Mouse (Mus musculus) heart, embryonic 16.5 days (tissue): ENCODE data around the gene Gm49721. TPM values are rescaled to one million over a fixed set of nuclear protein-coding genes. Genes with fewer than 3 reads are reported as not detected.
"Not testable (repeated sequence)": the region's sequence is repeated elsewhere in the genome, so short reads cannot be mapped to it uniquely, and the experiment has no call there.

Source experiments
- ATAC-seq: fragments of 200-750 bp; cut with Nextera tagmentation; replicated peaks from 2 replicates; pipeline ENCODE4 v1.8.0; 2017; ENCODE audit warnings: moderate number of reproducible peaks; ENCODE audit not compliant: insufficient read depth, low FRiP score; ENCODE audit errors: extremely low read depth
- H3K27ac ChIP-seq: fragments of 300-500 bp; sonication (generic); 2 replicates; pipeline ENCODE4 v1.5.1; 2014; ENCODE audit warnings: mild to moderate bottlenecking, low read length, control low read depth, moderate library complexity
- H3K27me3 ChIP-seq: fragments of 300-500 bp; sonication (generic); 2 replicates; pipeline ENCODE4 v1.6.1; 2014; ENCODE audit warnings: low read length, mixed read lengths; ENCODE audit not compliant: control insufficient read depth, insufficient read depth
- H3K36me3 ChIP-seq: fragments of 300-500 bp; sonication (generic); 2 replicates; pipeline ENCODE4 v1.6.1; 2014; ENCODE audit not compliant: control insufficient read depth, insufficient read depth
- H3K4me1 ChIP-seq: fragments of 300-500 bp; sonication (generic); 2 replicates; pipeline ENCODE4 v1.6.1; 2014; ENCODE audit warnings: low read length, mixed read lengths; ENCODE audit not compliant: control insufficient read depth, insufficient read depth
- H3K4me2 ChIP-seq: fragments of 300-500 bp; sonication (generic); 2 replicates; pipeline ENCODE4 v1.6.1; 2014; ENCODE audit warnings: low read depth, mild to moderate bottlenecking, control low read depth, low read length
- H3K4me3 ChIP-seq: fragments of 300-500 bp; sonication (generic); 2 replicates; pipeline ENCODE4 v1.5.1; 2014; ENCODE audit warnings: mild to moderate bottlenecking, control low read depth, low read length
- H3K9ac ChIP-seq: fragments of 300-500 bp; sonication (generic); 2 replicates; pipeline ENCODE4 v1.6.1; 2014; ENCODE audit warnings: low read length, control low read depth
- H3K9me3 ChIP-seq: fragments of 300-500 bp; sonication (generic); replicated peaks from 2 replicates; pipeline ENCODE4 v1.6.1; 2016; ENCODE audit warnings: low read length; ENCODE audit not compliant: control insufficient read depth
- WGBS: fragments of 180-500 bp; shearing (Covaris S2); extraction: QIAGEN DNeasy Blood & Tissue Kit; methylation state at CpG from one replicate; pipeline ENCODE4 v1.1.7; 2014; 5-methylcytosine and 5-hydroxymethylcytosine counted together
- polyA plus RNA-seq: library from polyadenylated mRNA; unstranded; fragments of >200 nt; fragmentation: Nextera tagmentation; extraction: Ambion mirVana; gene quantifications from 2 replicates; pipeline ENCODE4 v1.2.1, GENCODE M21; 2015

Gm49721 gene
- polyA plus RNA-seq, 1 experiment from 2014 or later, result 0.05 TPM

- not testable (repeated sequence) for H3K9me3 ChIP-seq, H3K4me3 ChIP-seq, H3K4me1 ChIP-seq, ATAC-seq, H3K27me3 ChIP-seq, H3K9ac ChIP-seq, H3K27ac ChIP-seq, H3K4me2 ChIP-seq, H3K36me3 ChIP-seq
- WGBS, result 74% methylated on average over 3 of the region's 6 CpGs
Measured at GRCm38 (mm10) chr17:7030622-7031174, 52.0 kb downstream of the Gm49721 start.

GRCm38 (mm10) chr17:7033192-7034166 is 54.8 kb downstream of the Gm49721 start:
- H3K4me2 ChIP-seq, H3K36me3 ChIP-seq, H3K4me3 ChIP-seq, H3K27ac ChIP-seq, H3K27me3 ChIP-seq, H3K4me1 ChIP-seq, H3K9ac ChIP-seq, H3K9me3 ChIP-seq, ATAC-seq: not testable (repeated sequence)
- 70% methylated on average over 3 of the region's 17 CpGs for WGBS

GRCm38 (mm10) chr17:7068997-7069539 is 90.4 kb downstream of the Gm49721 start:
- not testable (repeated sequence) for H3K4me3 ChIP-seq, ATAC-seq, H3K4me2 ChIP-seq, H3K9me3 ChIP-seq, H3K27me3 ChIP-seq, H3K9ac ChIP-seq, H3K4me1 ChIP-seq, H3K36me3 ChIP-seq, H3K27ac ChIP-seq
- 64% methylated on average over 2 of the region's 4 CpGs for WGBS

- 85% methylated on average over 5 of the region's 7 CpGs for WGBS
- H3K27ac ChIP-seq, H3K4me3 ChIP-seq, H3K9ac ChIP-seq, H3K27me3 ChIP-seq, H3K36me3 ChIP-seq, H3K9me3 ChIP-seq, H3K4me1 ChIP-seq, H3K4me2 ChIP-seq, ATAC-seq: not testable (repeated sequence)
Measured at GRCm38 (mm10) chr17:7069561-7070240, 91.0 kb downstream of the Gm49721 start.

GRCm38 (mm10) chr17:7074494-7074893 is 95.8 kb downstream of the Gm49721 start:
- ATAC-seq, H3K9ac ChIP-seq, H3K4me3 ChIP-seq, H3K9me3 ChIP-seq, H3K27me3 ChIP-seq, H3K27ac ChIP-seq, H3K4me1 ChIP-seq, H3K4me2 ChIP-seq, H3K36me3 ChIP-seq: not testable (repeated sequence)
- WGBS, result 38% methylated on average over 3 of the region's 3 CpGs

- not testable (repeated sequence) for H3K9ac ChIP-seq, ATAC-seq, H3K4me1 ChIP-seq, H3K9me3 ChIP-seq, H3K36me3 ChIP-seq, H3K4me2 ChIP-seq, H3K27me3 ChIP-seq, H3K4me3 ChIP-seq, H3K27ac ChIP-seq
- WGBS, result 80% methylated on average over 5 of the region's 6 CpGs
Measured at GRCm38 (mm10) chr17:7075519-7075918, 96.8 kb downstream of the Gm49721 start.

- not testable (repeated sequence) for H3K27ac ChIP-seq, H3K27me3 ChIP-seq, H3K36me3 ChIP-seq, H3K4me3 ChIP-seq, H3K4me2 ChIP-seq, H3K9me3 ChIP-seq, H3K4me1 ChIP-seq, ATAC-seq, H3K9ac ChIP-seq
- 9% methylated on average over 1 of the region's 4 CpGs for WGBS
Measured at GRCm38 (mm10) chr17:7079558-7079957, 100.9 kb downstream of the Gm49721 start.

- WGBS, result no CpG with 5 or more reads among the region's 5 CpGs
Measured at GRCm38 (mm10) chr17:7084523-7084922, 105.8 kb downstream of the Gm49721 start.

More at GRCm38 (mm10) chr17:7084523-7084922, 105.8 kb downstream of the Gm49721 start:
- peak; percentile 57 for ATAC-seq
- H3K9ac ChIP-seq, H3K9me3 ChIP-seq, H3K4me3 ChIP-seq, H3K4me2 ChIP-seq, H3K27me3 ChIP-seq, H3K4me1 ChIP-seq, H3K36me3 ChIP-seq, H3K27ac ChIP-seq: not testable (repeated sequence)
